24 mouse cellular contexts compared by ENCODE assay signal in the genomic region with DNA sequence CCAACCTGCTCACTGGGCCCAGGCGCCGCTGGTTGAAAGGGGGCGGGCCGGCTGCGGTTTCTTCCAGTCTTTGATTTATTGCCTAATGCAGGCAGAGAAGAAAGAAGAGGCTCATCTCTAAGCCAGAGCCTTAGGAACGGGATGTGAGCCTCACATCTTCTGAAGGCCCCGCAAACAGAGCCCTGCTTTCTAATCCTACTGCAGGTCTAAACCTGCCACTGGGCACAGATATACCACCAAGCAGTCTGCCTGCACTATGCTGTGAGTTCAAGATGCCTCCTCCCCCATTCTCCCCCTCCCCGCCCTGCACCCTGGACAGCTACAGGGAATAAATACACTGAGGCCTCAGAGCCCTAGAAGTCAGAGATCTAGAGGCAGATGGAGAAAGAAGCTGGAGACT. TPM values are rescaled to one million over a fixed set of nuclear protein-coding genes. Genes with fewer than 3 reads are reported as not detected.
"Had no signal": no experiment of that assay in that cellular context is flagged by ENCODE, and none has a peak within 500 bp of the region (broad histone marks: within the 10 kb centered on the region; RNA-seq: fewer than 3 reads in every experiment).

No protein-coding gene starts in this region.

- H3K27ac ChIP-seq: layer of hippocampus, adult 2 months; limb, embryonic 10.5 days; limb, embryonic 13.5 days; liver, embryonic 14.5 days; midbrain, embryonic 12.5 days; midbrain, embryonic 15.5 days; stomach, postnatal 0 days had no signal

- H3K4me1 ChIP-seq: limb, embryonic 13.5 days; midbrain, embryonic 12.5 days; midbrain, embryonic 15.5 days had no signal

- H3K36me3 ChIP-seq: limb, embryonic 10.5 days; limb, embryonic 13.5 days; midbrain, embryonic 12.5 days; midbrain, embryonic 15.5 days had no signal

- H3K4me3 ChIP-seq: layer of hippocampus, adult 2 months; limb, embryonic 10.5 days; limb, embryonic 13.5 days; midbrain, embryonic 12.5 days; midbrain, embryonic 15.5 days; myocyte had no signal

- H3K9me3 ChIP-seq: limb, embryonic 10.5 days; midbrain, embryonic 12.5 days; midbrain, embryonic 15.5 days had no signal

- H3K4me2 ChIP-seq: limb, embryonic 13.5 days; lung, embryonic 14.5 days; midbrain, embryonic 12.5 days; midbrain, embryonic 15.5 days had no signal

- H3K9ac ChIP-seq: limb, embryonic 13.5 days; liver, embryonic 14.5 days; liver, postnatal 0 days; lung, embryonic 14.5 days; midbrain, embryonic 12.5 days; midbrain, embryonic 15.5 days had no signal

- H3K27me3 ChIP-seq: midbrain, embryonic 12.5 days; midbrain, embryonic 15.5 days had no signal

- DNase-seq: kidney, adult 11 months; kidney, adult 9 months; kidney, postnatal 25 days; layer of hippocampus, adult 9-11 months; liver, postnatal 0 days; lung, embryonic 14.5 days; lung, postnatal 14 days; lung, postnatal 4 days; right cerebral cortex, adult 18-20 months; right cerebral cortex, postnatal 14 days; right cerebral cortex, postnatal 4 days; thymus, adult 2 months; thymus, postnatal 14 days; thymus, postnatal 4 days had no signal

- ATAC-seq: liver, postnatal 0 days; midbrain, embryonic 15.5 days had no signal

RNA-seq across cellular contexts. Expression of a gene that starts 35.2 kb away (rescaled TPM):
- total RNA-seq: monocyte, adult 5-6 weeks had no signal
- polyA plus RNA-seq: liver, adult 2 months had no signal
